Mouse (Mus musculus) brain, embryonic 14.5 days (tissue): ENCODE measurements around the gene Lmnb2.

Source experiments
- CTCF ChIP-seq: fragments of 200-500 bp; IDR thresholded peaks from 2 replicates; pipeline ENCODE4 v1.5.1; 2012; ENCODE audit warnings: inconsistent platforms, mild to moderate bottlenecking, moderate library complexity, borderline replicate concordance; ENCODE audit not compliant: insufficient read depth, insufficient read length; ENCODE audit errors: extremely low read depth
- POLR2A ChIP-seq: fragments of 200-500 bp; IDR thresholded peaks from 2 replicates; pipeline ENCODE4 v1.6.1; 2012; ENCODE audit warnings: mild to moderate bottlenecking, inconsistent platforms, borderline replicate concordance; ENCODE audit not compliant: poor library complexity, insufficient read depth, insufficient read length, severe bottlenecking; ENCODE audit errors: extremely low read depth

- TF ChIP-seq CTCF: no peak
- TF ChIP-seq POLR2A: no peak
These were observed 12.5 kb upstream of the Lmnb2 start for GRCm38 (mm10) chr10:80930361-80931152.
